Mouse (Mus musculus) myocyte (in vitro differentiated cells): ENCODE results near the gene Mindy4. TPM values are rescaled to one million over a fixed set of nuclear protein-coding genes. Genes with fewer than 3 reads are reported as not detected.

Source experiments
- H3K27me3 ChIP-seq: one replicate; pipeline ENCODE4 v1.6.1; 2011; ENCODE audit not compliant: control insufficient read depth, insufficient read depth, insufficient read length
- H3K36me3 ChIP-seq: one replicate; pipeline ENCODE4 v1.6.1; 2011; ENCODE audit not compliant: control insufficient read depth, insufficient read depth
- H3K4me2 ChIP-seq: one replicate; pipeline ENCODE4 v1.6.1; 2011; ENCODE audit warnings: low read depth, control low read depth
- H3K4me3 ChIP-seq: one replicate; pipeline ENCODE4 v1.5.1; 2011; ENCODE audit warnings: mild to moderate bottlenecking, control low read depth, moderate library complexity
- H3K79me2 ChIP-seq: one replicate; pipeline ENCODE4 v1.6.1; 2011; ENCODE audit not compliant: control insufficient read depth, insufficient read depth
- H3ac ChIP-seq: one replicate; pipeline ENCODE4 v1.6.1; 2011; ENCODE audit not compliant: control insufficient read depth, insufficient read length
- CEBPB ChIP-seq: IDR thresholded peaks from 2 replicates; pipeline ENCODE4 v1.6.1; 2011; ENCODE audit warnings: mild to moderate bottlenecking, moderate library complexity; ENCODE audit not compliant: poor library complexity, insufficient read depth, severe bottlenecking
- E2F4 ChIP-seq: IDR thresholded peaks from one replicate; pipeline ENCODE4 v1.6.1; 2011; ENCODE audit warnings: mild to moderate bottlenecking, control low read depth, moderate library complexity; ENCODE audit not compliant: insufficient read depth
- MAX ChIP-seq: IDR thresholded peaks from one replicate; pipeline ENCODE4 v1.6.1; 2011; ENCODE audit warnings: low read depth, mild to moderate bottlenecking, control low read depth
- MYOD1 ChIP-seq, 3 experiments: IDR thresholded peaks; one replicate each; pipeline ENCODE4 v1.6.1; 2011; ENCODE audit warnings: control low read depth in 2 of 3, low read depth in 2 of 3, mild to moderate bottlenecking in 2 of 3, moderate library complexity in 1 of 3; ENCODE audit not compliant: insufficient read length in 2 of 3, control insufficient read depth in 1 of 3
- MYOG ChIP-seq, 3 experiments: IDR thresholded peaks; one replicate each; pipeline ENCODE4 v1.6.1; 2011; ENCODE audit warnings: control low read depth in 2 of 3, low read depth in 2 of 3, mild to moderate bottlenecking in 2 of 3; ENCODE audit not compliant: insufficient read length in 2 of 3, control insufficient read depth in 1 of 3, insufficient read depth in 1 of 3
- POLR2A ChIP-seq: IDR thresholded peaks from one replicate; pipeline ENCODE4 v1.6.1; 2011; ENCODE audit warnings: low read depth, mild to moderate bottlenecking, control low read depth, moderate library complexity; ENCODE audit not compliant: insufficient read length
- POLR2AphosphoS2 ChIP-seq: IDR thresholded peaks from one replicate; pipeline ENCODE4 v1.6.1; 2011; ENCODE audit warnings: low read depth, control low read depth; ENCODE audit not compliant: insufficient read length
- REST ChIP-seq: IDR thresholded peaks from one replicate; pipeline ENCODE4 v1.6.1; 2011; ENCODE audit warnings: mild to moderate bottlenecking, control low read depth, moderate library complexity; ENCODE audit not compliant: insufficient read depth, insufficient read length
- SRF ChIP-seq: IDR thresholded peaks from one replicate; pipeline ENCODE4 v1.6.1; 2011; ENCODE audit warnings: low read depth; ENCODE audit not compliant: control insufficient read depth, insufficient read length
- TCF12 ChIP-seq: IDR thresholded peaks from one replicate; pipeline ENCODE4 v1.6.1; 2011; ENCODE audit warnings: mild to moderate bottlenecking, control low read depth; ENCODE audit not compliant: poor library complexity, insufficient read depth, severe bottlenecking
- TCF3 ChIP-seq: IDR thresholded peaks from one replicate; pipeline ENCODE4 v1.6.1; 2011; ENCODE audit warnings: low read depth, control low read depth; ENCODE audit not compliant: insufficient read length
- USF1 ChIP-seq: IDR thresholded peaks from one replicate; pipeline ENCODE4 v1.6.1; 2011; ENCODE audit warnings: low read depth, mild to moderate bottlenecking, control low read depth, moderate library complexity
- polyA plus RNA-seq: library from polyadenylated mRNA; unstranded; fragments of >200 nt; fragmentation: generic; extraction: Trizol; gene quantifications from one replicate; pipeline ENCODE4 v1.2.1, GENCODE M21; 2012; ENCODE audit warnings: missing spikeins

The Mindy4 gene
- polyA plus RNA-seq, 1 experiment = 5.0 TPM

DNA sequence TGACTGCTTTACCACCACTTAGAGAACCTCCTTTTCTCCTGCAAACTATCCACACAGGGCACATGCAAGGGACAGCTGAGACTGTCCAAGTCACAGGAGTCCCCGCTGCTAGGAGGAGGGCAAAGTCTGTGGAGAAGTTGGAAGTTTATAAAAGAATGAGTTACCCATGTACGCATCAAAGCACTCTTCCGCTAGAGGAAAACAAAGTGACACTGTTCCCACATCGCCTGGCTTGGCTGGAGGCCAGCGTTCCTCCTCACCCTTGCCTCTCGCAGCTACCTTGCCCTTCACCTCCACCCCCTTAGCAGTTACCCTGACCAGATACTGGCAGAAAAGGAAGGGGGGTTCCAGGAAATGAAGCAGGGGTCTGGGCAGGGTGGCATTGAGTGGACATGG is 154.5 kb downstream of the Mindy4 start:
- no peak overlapping the region for H3ac ChIP-seq
- TF ChIP-seq CEBPB (no peak), REST (no peak), POLR2AphosphoS2 (no peak)
- no peak overlapping the region for H3K4me3 ChIP-seq
- no peaks in the 10 kb centered on the region for H3K36me3 ChIP-seq
- no peaks in the 10 kb centered on the region for H3K79me2 ChIP-seq
- H3K4me2 ChIP-seq = no peak overlapping the region
- H3K27me3 ChIP-seq = no peaks in the 10 kb centered on the region

DNA sequence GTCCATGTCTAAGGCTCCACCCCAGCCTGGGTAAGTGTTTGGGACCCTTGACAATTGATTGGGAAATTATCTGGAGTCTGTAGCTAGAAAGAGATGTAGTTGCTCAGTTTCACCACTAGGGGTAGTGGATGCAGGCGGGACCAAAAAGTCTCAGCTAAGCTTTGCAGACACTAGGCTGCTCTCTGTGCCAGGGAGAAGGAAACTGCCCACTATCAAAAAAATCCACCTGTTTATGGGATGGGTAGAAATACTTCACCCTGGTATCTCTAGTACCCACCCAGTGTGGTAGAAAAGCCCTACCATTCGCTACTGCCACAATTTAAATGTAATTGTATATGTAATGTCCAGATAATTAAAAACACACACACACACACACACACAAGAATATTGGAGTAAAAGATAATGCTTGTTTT is 155.6 kb downstream of the Mindy4 start:
- TF ChIP-seq TCF12 = no peak
- no peak for TF ChIP-seq MYOG (IDR thresholded peaks at IDR 0.05; ENCODE audit: control insufficient read depth in 1 of 3, insufficient read depth in 1 of 3, insufficient read length in 2 of 3, low read depth in 2 of 3)
- TF ChIP-seq MAX = no peak
- no peak for TF ChIP-seq E2F4
- no peak for TF ChIP-seq SRF
- TF ChIP-seq POLR2A = no peak
- TF ChIP-seq MYOD1 (IDR thresholded peaks at IDR 0.05; ENCODE audit: control insufficient read depth in 1 of 3, insufficient read length in 2 of 3, low read depth in 2 of 3) = no peak
- TF ChIP-seq POLR2AphosphoS2 = no peak
- Histone ChIP-seq H3ac (no peak overlapping the region), H3K27me3 (no peaks in the 10 kb centered on the region), H3K36me3 (no peaks in the 10 kb centered on the region), H3K4me2 (no peak overlapping the region), H3K4me3 (no peak overlapping the region), H3K79me2 (no peaks in the 10 kb centered on the region)

DNA sequence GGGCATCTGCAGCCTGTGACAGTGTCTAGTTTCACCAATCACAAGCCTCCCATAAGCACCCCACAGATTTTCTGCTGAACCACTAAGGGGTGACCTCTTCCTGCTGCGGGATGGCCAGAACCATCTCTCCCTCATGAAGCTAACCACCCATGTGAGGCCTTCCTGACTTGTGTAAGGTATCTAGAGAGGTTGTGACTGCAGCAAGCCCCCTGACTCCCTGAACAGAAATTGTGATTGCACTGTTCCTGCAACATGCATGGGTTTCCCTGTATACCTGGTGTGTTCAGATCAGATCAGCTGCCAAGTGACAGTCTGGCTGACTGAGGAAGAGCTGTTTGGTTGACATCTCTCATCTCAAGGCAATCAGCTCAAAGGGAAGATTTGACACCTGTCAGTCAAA is 159.5 kb downstream of the Mindy4 start:
- TF ChIP-seq POLR2A (no peak), USF1 (no peak), TCF3 (no peak), E2F4 (no peak)
- no peaks in the 10 kb centered on the region for H3K36me3 ChIP-seq
- H3K79me2 ChIP-seq = no peaks in the 10 kb centered on the region
- no peaks in the 10 kb centered on the region for H3K27me3 ChIP-seq
- H3ac ChIP-seq = no peak overlapping the region
- no peak overlapping the region for H3K4me2 ChIP-seq
- H3K4me3 ChIP-seq = no peak overlapping the region

DNA sequence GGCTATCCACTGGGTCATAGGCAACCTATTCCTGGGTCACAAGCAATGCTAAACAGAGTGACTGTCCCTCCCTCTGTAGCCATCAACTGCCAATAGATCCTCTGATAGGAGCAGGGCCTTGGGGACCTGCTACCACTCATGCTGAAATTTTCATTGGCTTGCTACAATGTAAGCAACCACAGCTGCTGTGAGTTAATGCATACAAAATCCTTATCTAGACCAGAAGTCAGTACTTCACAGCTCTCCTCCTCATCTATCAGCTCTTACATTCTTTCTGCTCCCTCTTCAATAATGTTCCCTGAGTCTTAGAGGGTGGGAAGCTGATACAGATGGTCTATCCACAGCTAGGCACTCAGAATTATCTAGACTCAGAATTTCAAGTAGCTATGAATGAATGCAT is 163.9 kb downstream of the Mindy4 start:
- Histone ChIP-seq H3K36me3 (no peaks in the 10 kb centered on the region), H3K4me3 (no peak overlapping the region), H3ac (no peak overlapping the region), H3K79me2 (no peaks in the 10 kb centered on the region), H3K4me2 (no peak overlapping the region), H3K27me3 (no peaks in the 10 kb centered on the region)
- TF ChIP-seq REST (no peak), MYOD1 (IDR thresholded peaks at IDR 0.05; ENCODE audit: control insufficient read depth in 1 of 3, insufficient read length in 2 of 3, low read depth in 2 of 3) (no peak), TCF3 (no peak), MYOG (IDR thresholded peaks at IDR 0.05; ENCODE audit: control insufficient read depth in 1 of 3, insufficient read depth in 1 of 3, insufficient read length in 2 of 3, low read depth in 2 of 3) (no peak), POLR2A (no peak), POLR2AphosphoS2 (no peak), E2F4 (no peak)

Other genes starting within 250 kb of the Mindy4 start
- 1.5 TPM for gene Nod1, start 230.8 kb upstream of the Mindy4 start, polyA plus RNA-seq
- gene Ggct, start 210.4 kb upstream of the Mindy4 start, polyA plus RNA-seq = 4.2 TPM
- gene Gars, start 165.4 kb upstream of the Mindy4 start, polyA plus RNA-seq = 459 TPM
- not detected for gene Crhr2, start 70.4 kb upstream of the Mindy4 start, polyA plus RNA-seq
- gene Inmt, start 28.3 kb upstream of the Mindy4 start, polyA plus RNA-seq = not detected
- gene Aqp1, start 133.0 kb downstream of the Mindy4 start, polyA plus RNA-seq = 32.0 TPM
- not detected for gene Ghrhr, start 172.9 kb downstream of the Mindy4 start, polyA plus RNA-seq
- not detected for gene Adcyap1r1, start 248.6 kb downstream of the Mindy4 start, polyA plus RNA-seq